9 mouse cellular contexts compared by ENCODE assay signal in genomic region chr10:22813317-22813960, GRCm38 (mm10). TPM values are rescaled to one million over a fixed set of nuclear protein-coding genes. Genes with fewer than 3 reads are reported as not detected.
DNase-seq lines count a peak whose midpoint lies in the region; ATAC-seq lines count a peak whose summit lies in the region.
"Had no signal": no experiment of that assay in that cellular context is flagged by ENCODE, and none has a peak within 500 bp of the region (broad histone marks: within the 10 kb centered on the region; RNA-seq: fewer than 3 reads in every experiment).

No protein-coding gene starts in this region.

- peak overlapping the region; percentile 33 for H3K4me3 ChIP-seq in forebrain, embryonic 10.5 days
- no peak overlapping the region for H3K4me3 ChIP-seq in forebrain, embryonic 11.5 days (ENCODE audit: low read depth, low read length)
- peak overlapping the region; percentile 30 to 32 for H3K4me3 ChIP-seq in heart, embryonic 14.5 days (ENCODE audit: control insufficient read depth in 1 of 2, insufficient read depth in 1 of 2, low read depth in 1 of 2, low read length in 2 of 2)
- H3K4me3 ChIP-seq in liver, embryonic 13.5 days (replicated peaks) = no peak overlapping the region
- H3K4me3 ChIP-seq: hindbrain, embryonic 15.5 days had no signal

- peak; percentile 46 for DNase-seq in forebrain, embryonic 10.5 days (ENCODE audit: extremely low spot score, low spot score)
- DNase-seq in forebrain, embryonic 11.5 days (ENCODE audit: low spot score) = no peak
- DNase-seq in ES-CJ7 (ENCODE audit: low read depth, low spot score) = peak; percentile 50
- no peak for DNase-seq in liver, embryonic 13.5 days
- DNase-seq in right cerebral cortex, adult 2 months (ENCODE audit: low spot score in 2 of 2) = no peak
- no peak for DNase-seq in urinary bladder, adult 18-20 months (ENCODE audit: low spot score in 2 of 2)

- no peak for ATAC-seq in forebrain, embryonic 11.5 days (replicated peaks; ENCODE audit: low FRiP score)
- ATAC-seq in heart, embryonic 14.5 days (ENCODE audit: insufficient number of reproducible peaks, insufficient read depth, low FRiP score, low read depth) = no peak
- ATAC-seq in liver, embryonic 13.5 days (ENCODE audit: low read depth) = no peak
- no peak for ATAC-seq in erythroblast, adult 5-6 weeks (replicated peaks; ENCODE audit: low FRiP score, poor library complexity, severe bottlenecking)

- H3K27ac ChIP-seq in forebrain, embryonic 10.5 days = no peak overlapping the region
- H3K27ac ChIP-seq in forebrain, embryonic 11.5 days (ENCODE audit: low read depth, low read length) = no peak overlapping the region
- H3K27ac ChIP-seq in heart, embryonic 14.5 days (replicated peaks in 1 of 2; ENCODE audit: control insufficient read depth in 1 of 2, insufficient read depth in 1 of 2, low read depth in 2 of 2, low read length in 2 of 2) = peak overlapping the region; percentile 14 to 42; a peak in 3 of 4 replicates
- H3K27ac ChIP-seq in liver, embryonic 13.5 days = no peak overlapping the region
- H3K27ac ChIP-seq: hindbrain, embryonic 15.5 days had no signal

- under 1% methylated on average over 18 of the region's 18 CpGs for WGBS in forebrain, embryonic 10.5 days
- WGBS in forebrain, embryonic 11.5 days = 0% methylated on average over 18 of the region's 18 CpGs
- WGBS in heart, embryonic 14.5 days = 0% methylated on average over 18 of the region's 18 CpGs
- 1% methylated on average over 18 of the region's 18 CpGs for WGBS in liver, embryonic 13.5 days (ENCODE audit: insufficient replicate concordance)

- no peak overlapping the region for H3K4me2 ChIP-seq in forebrain, embryonic 11.5 days (ENCODE audit: low read depth, low read length, severe bottlenecking)
- peak overlapping the region; percentile 68 for H3K4me2 ChIP-seq in heart, embryonic 14.5 days (ENCODE audit: low read length)
- 0 out of 2 replicates have a peak overlapping the region, but pooled peaks have one; percentile 8 for H3K4me2 ChIP-seq in liver, embryonic 13.5 days
- H3K4me2 ChIP-seq: hindbrain, embryonic 15.5 days had no signal

- H3K9ac ChIP-seq in forebrain, embryonic 11.5 days (ENCODE audit: low read length) = no peak overlapping the region
- H3K9ac ChIP-seq in heart, embryonic 14.5 days (ENCODE audit: low read length) = peak overlapping the region; percentile 44; the same call in 1 of the 2 replicates
- no peak overlapping the region for H3K9ac ChIP-seq in liver, embryonic 13.5 days
- H3K9ac ChIP-seq: hindbrain, embryonic 15.5 days had no signal

- peaks cover 24% of the 10 kb centered on the region for H3K4me1 ChIP-seq in forebrain, embryonic 10.5 days
- peaks cover 4% of the 10 kb centered on the region; the same call in 1 of the 2 replicates for H3K4me1 ChIP-seq in forebrain, embryonic 11.5 days (replicated peaks; ENCODE audit: control insufficient read depth, insufficient read depth, low read length)
- peaks cover 4 to 9% of the 10 kb centered on the region in 2 experiments; a peak in 2 of 4 replicates for H3K4me1 ChIP-seq in heart, embryonic 14.5 days (ENCODE audit: control insufficient read depth in 2 of 2, insufficient read depth in 2 of 2, low read length in 2 of 2)
- H3K4me1 ChIP-seq in liver, embryonic 13.5 days (replicated peaks) = no peaks in the 10 kb centered on the region

- H3K36me3 ChIP-seq in forebrain, embryonic 10.5 days (replicated peaks) = no peaks in the 10 kb centered on the region
- H3K36me3 ChIP-seq in forebrain, embryonic 11.5 days (ENCODE audit: control insufficient read depth, insufficient read depth, low read length) = no peaks in the 10 kb centered on the region
- H3K36me3 ChIP-seq in heart, embryonic 14.5 days (ENCODE audit: control insufficient read depth, insufficient read depth, low read length) = no peaks in the 10 kb centered on the region
- no peaks in the 10 kb centered on the region for H3K36me3 ChIP-seq in liver, embryonic 13.5 days
- H3K36me3 ChIP-seq: hindbrain, embryonic 15.5 days had no signal

- no peaks in the 10 kb centered on the region for H3K9me3 ChIP-seq in forebrain, embryonic 10.5 days
- no peaks in the 10 kb centered on the region for H3K9me3 ChIP-seq in forebrain, embryonic 11.5 days (ENCODE audit: control insufficient read depth, low read length)
- no peaks in the 10 kb centered on the region for H3K9me3 ChIP-seq in heart, embryonic 14.5 days (ENCODE audit: control insufficient read depth, low read length)
- no peaks in the 10 kb centered on the region for H3K9me3 ChIP-seq in liver, embryonic 13.5 days (replicated peaks)
- H3K9me3 ChIP-seq: hindbrain, embryonic 15.5 days had no signal

- peaks cover 92% of the 10 kb centered on the region for H3K27me3 ChIP-seq in forebrain, embryonic 10.5 days (ENCODE audit: poor library complexity, severe bottlenecking)
- H3K27me3 ChIP-seq in forebrain, embryonic 11.5 days (ENCODE audit: control insufficient read depth, insufficient read depth, low read length) = peaks cover 57% of the 10 kb centered on the region
- H3K27me3 ChIP-seq in heart, embryonic 14.5 days (ENCODE audit: control insufficient read depth, insufficient read depth, low read length) = peaks cover 69% of the 10 kb centered on the region
- peaks cover 75% of the 10 kb centered on the region for H3K27me3 ChIP-seq in liver, embryonic 13.5 days

RNA-seq across cellular contexts. Expression of gene Tcf21, which starts 6.5 kb away (rescaled TPM):
- not detected in 2 replicates for polyA plus RNA-seq in forebrain, embryonic 10.5 days (2016; fragmentation: Nextera tagmentation; extraction: Ambion mirVana)
- not detected in 2 replicates for polyA plus RNA-seq in forebrain, embryonic 11.5 days (2014; fragmentation: Nextera tagmentation; extraction: Ambion mirVana)
- 65.2 and 71.6 TPM in 2 replicates for polyA plus RNA-seq in heart, embryonic 14.5 days (2014; fragmentation: Nextera tagmentation; extraction: Ambion mirVana)
- 6.2 and 7.2 TPM in 2 replicates for polyA plus RNA-seq in liver, embryonic 13.5 days (2015; fragmentation: Nextera tagmentation; extraction: Ambion mirVana)
- not detected in 2 replicates for total RNA-seq in erythroblast, adult 5-6 weeks (2015; ENCODE audit: low replicate concordance)
- not detected in 2 replicates for total RNA-seq in erythroblast, adult 5-6 weeks (2017; ENCODE audit: low replicate concordance)

Comparison
In these comparisons a context has a peak if more than half of its experiments do, and no peak if none do; other contexts are left out.
1. DNase-seq: peak in forebrain, embryonic 10.5 days (single experiment) and ES-CJ7 (single experiment); none in forebrain, embryonic 11.5 days (single experiment), liver, embryonic 13.5 days (single experiment), right cerebral cortex, adult 2 months (0 of 2) and urinary bladder, adult 18-20 months (0 of 2).
2. H3K4me3 ChIP-seq: peak in forebrain, embryonic 10.5 days (single experiment) and heart, embryonic 14.5 days (2 of 2); none in forebrain, embryonic 11.5 days (single experiment) and liver, embryonic 13.5 days (single experiment).
3. H3K27ac ChIP-seq: peak in heart, embryonic 14.5 days (2 of 2); none in forebrain, embryonic 10.5 days (single experiment), forebrain, embryonic 11.5 days (single experiment) and liver, embryonic 13.5 days (single experiment).